Mouse (Mus musculus) heart, postnatal 0 days (tissue): ENCODE measurements around the gene Slc7a14. TPM values are rescaled to one million over a fixed set of nuclear protein-coding genes. Genes with fewer than 3 reads are reported as not detected.

Experiments
- ATAC-seq: fragments of 200-750 bp; cut with Nextera tagmentation; 2 replicates; pipeline ENCODE4 v1.8.0; 2017; ENCODE audit warnings: low read depth, moderate number of reproducible peaks, moderate library complexity; ENCODE audit not compliant: insufficient read depth
- DNase-seq: peaks from one replicate; pipeline ENCODE4 v3.0.0-alpha.2; 2016; ENCODE audit warnings: low spot score
- H3K27ac ChIP-seq: fragments of 300-500 bp; sonication (generic); 2 replicates; pipeline ENCODE4 v1.5.1; 2014; ENCODE audit warnings: low read depth, mild to moderate bottlenecking
- H3K27me3 ChIP-seq: fragments of 300-500 bp; sonication (generic); 2 replicates; pipeline ENCODE4 v1.6.1; 2014; ENCODE audit warnings: low read length, mixed read lengths; ENCODE audit not compliant: control insufficient read depth, insufficient read depth
- H3K36me3 ChIP-seq: fragments of 300-500 bp; sonication (generic); replicated peaks from 2 replicates; pipeline ENCODE4 v1.6.1; 2014; ENCODE audit warnings: low read length, mixed read lengths; ENCODE audit not compliant: control insufficient read depth, insufficient read depth
- H3K4me1 ChIP-seq: fragments of 300-500 bp; sonication (generic); 2 replicates; pipeline ENCODE4 v1.6.1; 2014; ENCODE audit warnings: antibody characterized with exemption; ENCODE audit not compliant: control insufficient read depth, insufficient read depth
- H3K4me2 ChIP-seq: fragments of 300-500 bp; sonication (generic); 2 replicates; pipeline ENCODE4 v1.6.1; 2014; ENCODE audit warnings: low read depth, mild to moderate bottlenecking, low read length, moderate library complexity
- H3K4me3 ChIP-seq: fragments of 300-500 bp; sonication (generic); 2 replicates; pipeline ENCODE4 v1.5.1; 2014; ENCODE audit warnings: low read depth, low read length
- H3K9ac ChIP-seq: fragments of 300-500 bp; sonication (generic); replicated peaks from 2 replicates; pipeline ENCODE4 v1.6.1; 2014; ENCODE audit warnings: low read depth, low read length, mixed read lengths
- H3K9me3 ChIP-seq: fragments of 300-500 bp; sonication (generic); replicated peaks from 2 replicates; pipeline ENCODE4 v1.6.1; 2016; ENCODE audit warnings: low read length; ENCODE audit not compliant: control insufficient read depth
- CTCF ChIP-seq: IDR thresholded peaks from 2 replicates; pipeline ENCODE4 v1.5.1; 2016; ENCODE audit warnings: antibody characterized with exemption, control low read depth, low read depth
- EP300 ChIP-seq: IDR thresholded peaks from 2 replicates; pipeline ENCODE4 v1.6.1; 2016; ENCODE audit warnings: antibody characterized with exemption, low read depth
- WGBS: fragments of 180-500 bp; shearing (Covaris S2); extraction: QIAGEN DNeasy Blood & Tissue Kit; methylation state at CpG from one replicate; pipeline ENCODE4 v1.1.7; 2014; 5-methylcytosine and 5-hydroxymethylcytosine counted together
- polyA plus RNA-seq: library from polyadenylated mRNA; unstranded; fragments of >200 nt; fragmentation: Nextera tagmentation; extraction: Ambion mirVana; gene quantifications from 2 replicates; pipeline ENCODE4 v1.2.1, GENCODE M21; 2015
- total RNA-seq: library from RNA; depleted of rRNA; stranded (reverse); fragments of >200 nt; gene quantifications from 2 replicates; pipeline ENCODE4 v1.2.3, GENCODE M21; 2014; ENCODE audit warnings: low replicate concordance

Gene Slc7a14
- total and polyA plus RNA-seq, 2 experiments from 2014 or later, result 0.10 to 0.53 TPM

- ATAC-seq, result no peak
- no peaks in the 10 kb centered on the region for H3K27me3 ChIP-seq
- H3K4me1 ChIP-seq, result no peaks in the 10 kb centered on the region
- no peak overlapping the region for H3K27ac ChIP-seq
- no peak overlapping the region for H3K4me2 ChIP-seq
- H3K9me3 ChIP-seq, result no peaks in the 10 kb centered on the region
- H3K36me3 ChIP-seq, result no peaks in the 10 kb centered on the region
- H3K9ac ChIP-seq, result no peak overlapping the region
- no peak for DNase-seq
- H3K4me3 ChIP-seq, result no peak overlapping the region
- TF ChIP-seq CTCF, result no peak
- no peak for TF ChIP-seq EP300
- 85% methylated on average over 2 of the region's 2 CpGs for WGBS
Measured at GRCm38 (mm10) chr3:31233746-31234312, 76.3 kb downstream of the Slc7a14 start.

- Histone ChIP-seq H3K4me2 (no peak overlapping the region), H3K9ac (no peak overlapping the region), H3K4me1 (no peaks in the 10 kb centered on the region), H3K27me3 (no peaks in the 10 kb centered on the region), H3K27ac (no peak overlapping the region), H3K36me3 (no peaks in the 10 kb centered on the region), H3K9me3 (no peaks in the 10 kb centered on the region), H3K4me3 (no peak overlapping the region)
- DNase-seq, result no peak
- TF ChIP-seq CTCF, result no peak
- no peak for TF ChIP-seq EP300
- 52% methylated on average over 5 of the region's 5 CpGs for WGBS
- no peak for ATAC-seq
Measured at GRCm38 (mm10) chr3:31229281-31229680, 80.9 kb downstream of the Slc7a14 start.

GRCm38 (mm10) chr3:31228487-31228886 is 81.7 kb downstream of the Slc7a14 start:
- no peak overlapping the region for H3K4me3 ChIP-seq
- H3K9ac ChIP-seq, result no peak overlapping the region
- ATAC-seq (no peak), DNase-seq (no peak)
- H3K27me3 ChIP-seq, result no peaks in the 10 kb centered on the region
- no peaks in the 10 kb centered on the region for H3K36me3 ChIP-seq
- TF ChIP-seq CTCF, result no peak
- no peak for TF ChIP-seq EP300
- H3K4me1 ChIP-seq, result no peaks in the 10 kb centered on the region
- no peak overlapping the region for H3K27ac ChIP-seq
- WGBS, result 83% methylated on average over 2 of the region's 2 CpGs
- no peak overlapping the region for H3K4me2 ChIP-seq
- no peaks in the 10 kb centered on the region for H3K9me3 ChIP-seq

GRCm38 (mm10) chr3:31223551-31223950 is 86.6 kb downstream of the Slc7a14 start:
- no peak for ATAC-seq
- H3K4me1 ChIP-seq, result no peaks in the 10 kb centered on the region; the same call in 1 of the 2 replicates
- 92% methylated on average over 17 of the region's 17 CpGs for WGBS
- H3K9ac ChIP-seq, result no peak overlapping the region
- H3K27ac ChIP-seq, result no peak overlapping the region
- no peak overlapping the region for H3K4me3 ChIP-seq
- DNase-seq, result no peak
- no peaks in the 10 kb centered on the region for H3K36me3 ChIP-seq
- H3K27me3 ChIP-seq, result no peaks in the 10 kb centered on the region
- H3K9me3 ChIP-seq, result no peaks in the 10 kb centered on the region
- H3K4me2 ChIP-seq, result no peak overlapping the region
- TF ChIP-seq EP300 (no peak), CTCF (no peak)

- Histone ChIP-seq H3K9me3 (no peaks in the 10 kb centered on the region), H3K4me1 (no peaks in the 10 kb centered on the region; the same call in 1 of the 2 replicates), H3K4me3 (no peak overlapping the region), H3K27me3 (no peaks in the 10 kb centered on the region), H3K27ac (no peak overlapping the region), H3K4me2 (no peak overlapping the region), H3K36me3 (no peaks in the 10 kb centered on the region), H3K9ac (no peak overlapping the region)
- DNase-seq (no peak), ATAC-seq (no peak)
- TF ChIP-seq EP300 (no peak), CTCF (no peak)
- 70% methylated on average over 4 of the region's 4 CpGs for WGBS
Measured at GRCm38 (mm10) chr3:31220040-31220439, 90.1 kb downstream of the Slc7a14 start.

GRCm38 (mm10) chr3:31219483-31219882 is 90.7 kb downstream of the Slc7a14 start:
- ATAC-seq (no peak), DNase-seq (no peak)
- H3K27ac ChIP-seq, result no peak overlapping the region
- no peaks in the 10 kb centered on the region; the same call in 1 of the 2 replicates for H3K4me1 ChIP-seq
- H3K36me3 ChIP-seq, result no peaks in the 10 kb centered on the region
- 61% methylated on average over 7 of the region's 7 CpGs for whole genome bisulfite sequencing
- H3K27me3 ChIP-seq, result no peaks in the 10 kb centered on the region
- no peak overlapping the region for H3K4me3 ChIP-seq
- H3K4me2 ChIP-seq, result no peak overlapping the region
- H3K9me3 ChIP-seq, result no peaks in the 10 kb centered on the region
- TF ChIP-seq CTCF (no peak), EP300 (no peak)
- no peak overlapping the region for H3K9ac ChIP-seq
